Mouse (Mus musculus): ENCODE data around the gene Ptn. TPM values are rescaled to one million over a fixed set of nuclear protein-coding genes. Genes with fewer than 3 reads are reported as not detected.

Ptn gene
- polyA plus RNA-seq, 1 experiment from 2014 or later = 325 TPM

Small RNAs within 50 kb of the gene (microRNA-seq; reads per million reads assigned to microRNA genes)
- not detected for gene Gm25111

All from neural tube, embryonic 11.5 days (tissue).